Mouse (Mus musculus): ENCODE measurements around the gene Drg1.

GRCm38 (mm10) chr11:3212526-3212925, 53.7 kb downstream of the Drg1 start:
- TF ChIP-seq CTCF (conservative IDR thresholded peaks at IDR 0.05; ENCODE audit: low read length) (no peak), POU5F1 (IDR thresholded peaks at IDR 0.05; ENCODE audit: borderline replicate concordance, low read length) (no peak), NANOG (IDR thresholded peaks at IDR 0.05; ENCODE audit: borderline replicate concordance, low read length) (no peak)

Data from E14TG2a.4 (cell line).